Mouse (Mus musculus) layer of hippocampus, adult 8-10 months (tissue): Measurements from ENCODE around the gene Mgat5b. TPM values are rescaled to one million over a fixed set of nuclear protein-coding genes. Genes with fewer than 3 reads are reported as not detected.

Source experiments
- DNase-seq, 2 experiments: peaks; one replicate each; pipeline ENCODE4 v3.0.0; 2022; ENCODE audit warnings: low spot score in 2 of 2
- total RNA-seq, 4 experiments: library from RNA; stranded (reverse); gene quantifications; 2 replicates each; pipeline ENCODE4 v1.2.4; 2022

Mgat5b gene
- total RNA-seq, 4 experiments from 2014 or later: 37.8 to 47.5 (median 42.6) TPM

- no peak for DNase-seq
Measured at GRCm38 (mm10) chr11:116917361-116917760, 1.3 kb upstream of the Mgat5b start.

DNA sequence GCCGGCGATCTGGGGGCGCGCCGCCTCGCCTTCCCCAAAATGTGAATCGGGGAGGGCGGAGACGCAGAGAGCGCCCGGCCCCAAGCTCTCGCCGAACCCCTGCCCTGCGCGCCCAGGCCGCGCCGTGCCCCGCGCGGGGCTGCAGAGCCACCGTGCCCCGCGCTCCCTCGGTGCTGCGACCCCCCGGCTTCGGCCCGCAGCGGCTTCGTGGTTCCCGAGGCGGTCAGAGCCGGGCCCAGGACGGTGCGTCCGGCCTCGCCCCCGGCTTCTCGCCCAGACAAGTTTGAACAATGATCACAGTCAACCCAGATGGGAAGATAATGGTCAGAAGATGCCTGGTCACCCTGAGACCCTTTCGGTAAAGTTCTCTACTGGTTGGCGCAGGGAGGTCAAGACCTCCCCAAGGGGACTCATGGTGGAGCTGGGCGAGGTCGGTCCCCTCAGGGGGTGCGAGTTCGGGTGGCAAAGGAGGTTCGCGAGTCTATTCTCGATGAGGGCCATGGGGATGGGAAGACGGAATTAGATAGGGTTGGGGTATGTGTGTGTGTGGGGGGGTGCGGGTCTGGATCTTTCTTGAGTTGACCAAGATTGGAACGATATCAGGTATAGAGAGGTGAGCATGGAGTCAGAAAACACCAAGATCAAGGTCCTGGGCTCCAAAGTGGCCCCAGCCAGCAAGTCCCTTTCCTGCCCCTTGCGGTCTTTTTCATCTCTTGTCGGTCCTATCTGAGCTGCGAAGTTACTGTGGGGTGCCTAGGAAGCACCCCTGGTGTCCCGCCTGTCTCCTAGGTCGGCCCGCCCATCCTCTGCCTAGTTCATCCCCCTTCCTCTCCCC is 740 bp downstream of the Mgat5b start:
- no peak for DNase-seq

DNA sequence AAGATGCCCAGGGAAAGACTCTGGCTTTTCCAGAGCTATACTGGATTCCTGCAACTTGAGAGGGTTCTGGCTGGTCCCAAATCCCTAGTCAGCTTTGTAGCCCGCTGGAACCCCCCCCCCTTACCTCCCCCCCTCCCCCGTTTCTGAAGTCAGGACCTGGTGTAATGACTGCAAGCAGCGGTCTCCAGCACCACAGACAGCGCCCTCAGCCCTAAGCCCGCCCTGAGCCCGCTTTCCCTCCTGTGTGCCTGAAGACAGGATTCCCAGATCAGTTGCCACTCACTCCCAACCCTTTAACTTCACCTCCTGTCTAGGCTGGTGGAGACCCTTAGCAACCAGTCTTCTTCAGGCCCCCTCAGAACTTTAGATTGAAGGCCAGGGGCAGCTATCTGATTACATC is 2.1 kb downstream of the Mgat5b start:
- DNase-seq: no peak

DNA sequence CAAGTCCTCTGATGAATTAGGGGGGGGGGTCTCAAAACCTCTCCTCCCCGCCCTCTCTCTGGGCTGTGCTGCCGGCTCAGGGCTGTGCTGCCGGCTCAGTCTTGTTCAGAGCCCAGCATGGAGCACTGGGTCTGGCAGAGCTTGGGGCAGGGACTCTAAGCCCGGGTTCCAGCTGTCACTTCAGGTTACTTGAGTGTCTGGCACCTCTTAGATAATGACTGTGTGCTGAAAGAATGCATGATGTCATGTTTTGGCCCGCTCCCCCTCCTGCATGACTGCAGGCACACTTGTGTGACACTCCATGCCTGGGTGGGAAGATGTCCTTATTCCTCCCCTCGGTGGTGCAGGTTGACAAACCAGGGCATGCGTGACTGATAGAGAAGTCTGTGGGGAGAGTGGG is 3.4 kb downstream of the Mgat5b start:
- DNase-seq: no peak

DNA sequence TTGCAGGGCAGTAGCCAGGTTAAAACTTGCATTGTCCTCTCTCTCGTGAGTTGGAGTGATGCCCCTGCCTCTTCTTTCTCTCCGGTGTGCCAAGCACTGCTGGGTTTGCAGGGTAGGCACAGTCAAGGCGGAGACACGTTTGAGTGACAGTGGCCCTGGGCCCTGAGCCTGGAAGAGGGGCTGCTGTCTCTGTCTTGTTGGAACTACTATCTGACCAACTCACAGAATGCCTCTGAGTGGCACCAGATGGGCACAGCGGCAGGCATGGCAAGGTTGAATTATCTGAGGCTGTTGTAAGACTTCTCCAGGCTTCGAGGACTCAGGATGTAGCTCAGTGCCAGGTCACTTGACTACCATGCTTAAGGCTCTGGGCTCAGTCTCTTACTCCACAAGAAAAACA is 9.4 kb downstream of the Mgat5b start:
- no peak for DNase-seq

- DNase-seq: no peak
Measured at GRCm38 (mm10) chr11:116934862-116935261, 16.2 kb downstream of the Mgat5b start.

DNA sequence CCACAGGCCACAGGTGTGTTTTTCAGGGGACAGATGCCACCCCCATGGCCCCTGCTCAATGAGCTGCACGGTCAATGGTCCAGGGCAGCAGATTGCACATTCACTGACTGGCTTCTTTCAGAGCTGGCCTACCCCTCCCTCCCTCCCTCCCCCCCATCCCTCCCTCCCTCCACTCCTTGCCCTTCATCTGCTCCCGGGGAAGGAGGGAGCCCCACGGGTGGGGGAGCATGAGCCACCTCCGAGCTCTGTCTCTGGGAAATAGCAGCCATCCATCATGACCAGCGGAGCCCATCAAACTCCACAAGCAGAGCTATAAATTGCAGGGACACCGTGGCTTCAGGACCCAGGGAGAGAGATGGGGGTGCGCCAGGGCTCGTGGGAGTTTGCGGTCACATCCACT is 16.7 kb downstream of the Mgat5b start:
- DNase-seq: no peak

DNA sequence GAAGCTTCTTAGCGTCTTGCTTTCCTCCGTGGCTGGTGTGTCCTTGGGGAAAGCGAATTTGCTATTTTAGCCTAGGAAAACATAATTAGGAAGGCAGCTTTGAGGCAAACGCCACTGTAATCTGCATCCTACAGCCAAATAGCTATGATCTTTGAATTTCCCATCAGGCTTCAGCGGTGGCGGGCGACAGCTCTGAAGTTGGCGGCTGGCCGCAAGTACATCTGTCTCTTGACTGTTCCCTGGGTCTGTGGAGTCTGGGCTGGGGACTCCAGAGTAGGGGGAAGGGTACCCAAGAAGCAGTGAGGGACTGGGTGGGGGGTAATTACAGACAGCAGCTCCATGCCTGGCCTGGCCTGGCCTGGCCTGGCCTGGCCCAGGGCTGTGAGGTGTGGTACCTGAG is 17.3 kb downstream of the Mgat5b start:
- no peak for DNase-seq

GRCm38 (mm10) chr11:116937141-116937540 is 18.5 kb downstream of the Mgat5b start:
- no peak for DNase-seq

GRCm38 (mm10) chr11:116940088-116940855 is 21.6 kb downstream of the Mgat5b start:
- no peak for DNase-seq

DNA sequence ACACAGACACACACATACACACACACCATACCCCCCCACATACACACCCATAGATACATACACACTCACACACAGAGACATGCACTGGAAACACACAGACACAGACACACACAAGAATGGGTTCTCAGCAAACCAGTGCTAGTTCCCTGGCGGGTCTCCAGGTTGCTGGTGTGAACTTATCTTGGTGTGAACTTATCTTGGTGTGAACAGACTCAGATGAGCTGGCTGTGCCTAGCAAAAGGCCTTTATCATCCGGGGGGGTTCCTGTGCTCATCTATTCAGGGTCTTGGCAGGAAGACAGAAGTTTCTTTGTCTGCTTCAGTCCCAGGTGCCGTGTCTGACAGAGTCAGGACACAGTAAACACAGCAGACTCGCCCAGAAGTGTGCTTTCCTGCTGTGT is 25.7 kb downstream of the Mgat5b start:
- DNase-seq: no peak

DNA sequence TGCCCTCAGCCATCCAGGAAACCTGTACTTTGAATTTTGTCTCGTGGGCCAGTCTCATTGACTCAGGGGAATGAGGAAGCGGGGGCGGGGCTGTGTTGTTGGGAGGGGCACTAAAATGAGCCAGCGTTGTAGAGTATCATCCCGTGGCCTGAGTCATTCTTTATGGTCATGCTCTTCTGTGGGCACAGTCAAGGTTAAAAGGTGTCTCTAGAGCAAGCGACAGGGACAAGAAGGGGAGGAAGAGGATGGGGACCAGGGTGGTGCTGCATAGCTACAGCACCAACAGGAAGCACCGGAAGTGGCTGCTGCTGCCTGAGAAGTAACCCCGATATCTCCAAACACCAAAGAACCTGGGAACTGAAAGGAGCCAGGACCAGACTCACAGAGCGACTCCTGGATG is 31.2 kb downstream of the Mgat5b start:
- no peak for DNase-seq

- DNase-seq: no peak
Measured at GRCm38 (mm10) chr11:116951429-116951828, 32.8 kb downstream of the Mgat5b start.

DNA sequence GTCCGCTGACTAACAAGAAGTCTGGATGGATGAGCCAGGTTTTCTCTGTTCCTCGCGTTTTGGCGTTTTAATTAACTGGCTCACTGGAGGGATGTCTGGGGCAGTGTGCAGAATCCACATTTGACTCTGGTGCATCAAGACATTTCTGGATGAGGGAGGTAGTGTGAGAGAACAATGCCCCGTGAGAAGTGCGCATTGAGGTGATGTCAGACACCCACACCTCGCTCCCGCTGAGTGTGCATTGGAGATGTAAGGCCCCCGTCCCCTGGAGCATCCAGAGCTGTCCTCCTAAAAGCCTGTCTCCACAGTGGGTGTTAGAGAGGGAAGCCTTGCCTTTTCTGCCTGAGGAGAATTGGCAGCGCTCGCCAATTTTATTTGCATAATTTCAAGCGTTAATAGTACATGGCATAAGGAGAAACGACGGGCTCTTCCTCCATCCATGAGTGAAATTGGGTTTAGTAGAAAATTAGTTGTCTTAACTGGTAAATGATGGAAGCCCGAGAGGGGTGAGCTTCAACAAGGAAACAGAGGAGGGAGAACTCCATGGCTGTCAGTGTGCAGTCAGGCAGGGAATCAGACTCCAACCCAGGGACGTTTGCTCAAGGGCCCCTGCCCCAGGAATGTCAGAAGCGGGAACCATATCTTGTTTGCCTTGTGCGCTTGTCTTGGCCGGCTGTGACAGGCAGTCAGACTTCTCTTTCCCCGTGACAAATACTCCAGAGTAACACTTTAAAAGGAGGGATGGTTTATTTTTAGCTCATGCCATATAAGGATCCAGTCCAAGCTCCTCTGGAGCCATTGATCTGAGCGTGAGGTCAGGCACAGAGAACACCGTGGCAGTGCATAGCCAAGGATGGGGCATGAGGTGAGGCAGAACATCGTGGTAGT is 35.8 kb downstream of the Mgat5b start:
- DNase-seq: peak in 1 of 2 experiments; percentile 47

- no peak for DNase-seq
Measured at GRCm38 (mm10) chr11:116958601-116959000, 39.9 kb downstream of the Mgat5b start.

- no peak for DNase-seq
Measured at GRCm38 (mm10) chr11:116965061-116965460, 46.4 kb downstream of the Mgat5b start.

DNA sequence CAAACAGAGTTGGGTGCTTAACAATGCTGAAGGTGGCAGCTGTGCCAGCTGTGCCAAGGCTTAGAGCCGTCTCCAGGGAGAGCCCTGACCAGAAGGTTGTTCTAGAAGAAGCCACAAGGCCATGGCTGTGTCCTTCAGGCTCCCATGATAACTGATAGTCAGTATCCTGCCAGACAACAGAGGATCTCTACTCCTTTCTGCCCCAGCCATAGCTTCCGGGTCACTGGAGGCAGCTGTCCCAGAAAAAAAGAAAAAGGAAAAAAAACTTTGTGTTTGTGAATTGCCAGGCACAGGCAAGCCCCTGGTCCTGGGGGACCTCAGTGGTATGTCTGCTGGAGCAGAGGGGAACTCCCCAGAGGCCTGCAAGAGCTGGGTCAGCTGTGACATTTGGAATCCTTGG is 47.3 kb downstream of the Mgat5b start:
- DNase-seq: no peak

- no peak for DNase-seq
Measured at GRCm38 (mm10) chr11:116968586-116968985, 49.9 kb downstream of the Mgat5b start.

DNA sequence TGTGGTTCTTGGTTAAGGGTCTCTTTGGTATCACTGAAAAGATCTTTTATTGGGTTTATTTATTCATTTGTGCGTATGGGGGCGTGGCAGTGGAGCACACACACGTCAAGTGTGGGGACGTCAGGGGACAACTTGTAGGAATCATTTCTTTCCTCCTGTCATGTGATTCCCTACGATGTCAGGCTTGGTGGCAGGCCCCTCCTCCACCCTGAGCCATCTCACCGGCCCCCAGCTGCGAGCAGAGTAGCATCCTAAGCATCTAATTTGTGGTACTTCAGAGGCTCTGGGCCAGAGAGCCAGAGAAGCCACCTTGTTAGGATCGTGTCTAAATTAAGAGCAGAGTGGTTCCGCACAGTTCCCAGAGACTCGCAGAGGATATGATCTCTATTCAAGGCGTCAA is 50.8 kb downstream of the Mgat5b start:
- no peak for DNase-seq

DNA sequence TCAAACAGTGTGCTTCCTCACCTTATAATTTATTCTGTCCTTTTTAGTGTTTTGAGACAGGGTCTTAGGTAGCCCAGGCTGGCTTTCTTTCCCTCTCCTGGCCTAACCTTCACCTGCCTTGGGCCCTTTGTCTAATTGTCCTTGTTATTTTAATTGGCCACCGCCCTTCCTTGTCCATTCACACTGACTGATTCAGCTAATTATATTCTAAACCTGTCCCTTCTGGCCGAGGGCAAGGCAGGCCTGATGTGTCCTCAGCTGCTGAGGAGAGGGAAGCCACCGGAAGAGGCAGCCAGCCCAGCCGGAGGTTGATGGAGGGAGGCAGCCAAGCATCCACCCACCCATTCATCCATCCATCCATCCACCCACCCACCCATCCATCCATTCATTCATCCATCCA is 52.2 kb downstream of the Mgat5b start:
- DNase-seq: no peak

- DNase-seq: no peak
Measured at GRCm38 (mm10) chr11:116972828-116973227, 54.2 kb downstream of the Mgat5b start.

DNA sequence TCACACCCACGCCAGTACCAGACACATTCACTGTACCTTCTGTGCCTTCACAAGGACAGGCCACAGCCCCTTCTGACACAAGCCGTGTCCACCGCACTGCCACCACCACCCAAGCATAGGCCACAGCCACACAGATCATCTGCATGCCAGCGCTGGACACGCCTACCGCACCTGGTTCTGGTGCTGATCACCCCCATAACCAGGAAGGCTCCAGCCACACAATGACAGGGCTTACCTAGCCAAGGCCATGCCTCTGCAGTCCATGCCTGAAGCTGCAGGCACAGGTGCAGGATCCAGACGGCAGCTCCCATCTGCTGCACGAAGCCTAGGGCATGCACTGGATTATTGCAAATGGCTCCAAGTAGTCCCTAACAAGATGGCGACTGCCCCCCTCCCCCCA is 54.8 kb downstream of the Mgat5b start:
- DNase-seq: no peak
